Mouse (Mus musculus) ES-Bruce4 (cell line): ENCODE measurements at regions not wholly inside any gene's neighbourhood (a gene's known extent, or its start where the extent isn't known, plus 50 kb on each side); places are given as distances from the start of the nearest gene placed in this dataset.

ENCODE experiments used
- H3K27ac ChIP-seq: 2 replicates; pipeline ENCODE4 v1.5.1; 2012; ENCODE audit warnings: low read length, inconsistent platforms; ENCODE audit not compliant: insufficient read depth
- H3K27me3 ChIP-seq: 2 replicates; pipeline ENCODE4 v1.6.1; 2012; ENCODE audit warnings: mild to moderate bottlenecking, low read length, inconsistent platforms; ENCODE audit not compliant: control insufficient read depth, poor library complexity, insufficient read depth, severe bottlenecking
- H3K36me3 ChIP-seq: 2 replicates; pipeline ENCODE4 v1.6.1; 2012; ENCODE audit warnings: inconsistent platforms, mild to moderate bottlenecking, low read length, moderate library complexity; ENCODE audit not compliant: control insufficient read depth, poor library complexity, insufficient read depth, severe bottlenecking
- H3K4me1 ChIP-seq: one replicate; pipeline ENCODE4 v1.8.1; 2011; ENCODE audit warnings: low read length; ENCODE audit not compliant: control insufficient read depth, insufficient read depth
- H3K4me3 ChIP-seq: 2 replicates; pipeline ENCODE4 v1.5.1; 2011; ENCODE audit warnings: low read depth, mild to moderate bottlenecking, low read length
- H3K9ac ChIP-seq: 2 replicates; pipeline ENCODE4 v1.6.1; 2012; ENCODE audit warnings: low read depth, mild to moderate bottlenecking, inconsistent platforms; ENCODE audit not compliant: poor library complexity, severe bottlenecking
- H3K9me3 ChIP-seq: replicated peaks from 2 replicates; pipeline ENCODE4 v1.6.1; 2012; ENCODE audit warnings: mild to moderate bottlenecking, low read length, inconsistent platforms; ENCODE audit not compliant: control insufficient read depth, poor library complexity, insufficient read depth, severe bottlenecking
- CTCF ChIP-seq: IDR thresholded peaks from one replicate; pipeline ENCODE4 v1.8.1; 2011; ENCODE audit warnings: low read depth, low read length
- EP300 ChIP-seq: IDR thresholded peaks from 2 replicates; pipeline ENCODE4 v1.6.1; 2011; ENCODE audit warnings: low read depth, low read length; ENCODE audit not compliant: insufficient read depth
- POLR2A ChIP-seq: IDR thresholded peaks from one replicate; pipeline ENCODE4 v1.8.1; 2011; ENCODE audit warnings: low read length; ENCODE audit not compliant: insufficient read depth

DNA sequence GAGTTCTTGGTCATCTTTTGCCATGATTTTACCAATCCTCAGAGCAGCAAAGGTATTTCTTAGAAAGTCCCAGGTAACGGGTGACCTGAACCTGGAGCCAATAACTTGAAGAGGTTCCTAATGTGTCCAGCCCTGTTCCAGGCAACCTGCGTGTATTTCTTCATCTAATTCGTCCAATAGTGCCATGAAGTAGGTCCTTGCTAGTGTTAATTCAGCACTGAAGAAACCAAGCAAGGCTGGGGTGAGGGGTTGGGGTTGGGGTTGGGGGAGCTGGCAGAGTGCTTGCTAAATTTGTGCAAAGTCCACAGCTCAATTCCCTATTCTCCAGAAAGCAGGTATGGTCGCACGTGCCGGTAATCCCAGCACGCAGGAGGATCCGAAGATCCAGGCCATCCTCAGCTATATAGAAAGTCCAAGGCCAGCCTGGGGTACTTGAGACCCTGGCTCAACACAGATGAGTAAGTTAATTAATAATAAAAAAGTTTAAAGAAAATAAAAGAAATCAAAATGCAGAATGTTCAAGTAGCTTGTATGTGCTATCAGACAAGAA, 54.6 kb upstream of the Cpsf6 start:
- Histone ChIP-seq H3K4me1 (peaks cover 5% of the 10 kb centered on the region), H3K27ac (no peak overlapping the region), H3K4me3 (no peak overlapping the region), H3K9ac (no peak overlapping the region), H3K27me3 (no peaks in the 10 kb centered on the region), H3K9me3 (no peaks in the 10 kb centered on the region), H3K36me3 (no peaks in the 10 kb centered on the region)
- TF ChIP-seq POLR2A = no peak
- TF ChIP-seq CTCF = no peak
- no peak for TF ChIP-seq EP300

DNA sequence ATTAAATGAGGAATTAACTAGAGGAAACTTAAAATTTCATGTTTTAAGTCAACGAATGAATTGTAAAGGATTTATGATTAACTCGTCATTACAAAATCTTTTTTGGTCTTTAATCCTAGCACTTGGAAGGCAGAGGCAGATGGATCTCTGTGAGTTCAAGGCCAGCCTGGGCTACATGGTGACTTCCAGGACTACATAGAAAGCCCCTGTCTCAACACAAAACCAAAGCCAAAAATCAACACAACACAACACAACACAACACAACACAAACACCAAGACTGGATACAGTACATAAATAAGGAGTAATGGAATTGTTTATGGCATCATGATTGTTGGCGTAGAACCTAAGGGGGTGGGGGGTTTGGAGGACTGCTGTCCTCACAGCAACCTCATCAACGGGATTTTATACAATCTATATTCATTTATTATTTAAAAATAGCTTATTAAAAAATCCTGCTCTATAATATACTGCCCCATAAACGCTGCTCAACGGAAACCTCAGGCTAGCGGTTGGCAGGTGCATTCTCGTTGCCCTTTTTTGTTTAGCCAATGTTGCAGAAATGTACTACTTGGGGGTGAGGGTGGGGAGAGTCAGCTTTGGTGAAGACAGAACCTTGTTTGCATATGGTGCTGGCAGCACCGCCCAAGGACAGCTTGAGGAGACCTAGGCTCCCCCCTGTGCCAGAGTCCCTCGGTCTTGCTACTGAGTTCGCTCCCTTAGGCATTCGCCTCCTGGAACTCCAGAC, 53.9 kb upstream of the Cpsf6 start:
- TF ChIP-seq POLR2A (no peak), EP300 (no peak), CTCF (no peak)
- no peaks in the 10 kb centered on the region for H3K9me3 ChIP-seq

DNA sequence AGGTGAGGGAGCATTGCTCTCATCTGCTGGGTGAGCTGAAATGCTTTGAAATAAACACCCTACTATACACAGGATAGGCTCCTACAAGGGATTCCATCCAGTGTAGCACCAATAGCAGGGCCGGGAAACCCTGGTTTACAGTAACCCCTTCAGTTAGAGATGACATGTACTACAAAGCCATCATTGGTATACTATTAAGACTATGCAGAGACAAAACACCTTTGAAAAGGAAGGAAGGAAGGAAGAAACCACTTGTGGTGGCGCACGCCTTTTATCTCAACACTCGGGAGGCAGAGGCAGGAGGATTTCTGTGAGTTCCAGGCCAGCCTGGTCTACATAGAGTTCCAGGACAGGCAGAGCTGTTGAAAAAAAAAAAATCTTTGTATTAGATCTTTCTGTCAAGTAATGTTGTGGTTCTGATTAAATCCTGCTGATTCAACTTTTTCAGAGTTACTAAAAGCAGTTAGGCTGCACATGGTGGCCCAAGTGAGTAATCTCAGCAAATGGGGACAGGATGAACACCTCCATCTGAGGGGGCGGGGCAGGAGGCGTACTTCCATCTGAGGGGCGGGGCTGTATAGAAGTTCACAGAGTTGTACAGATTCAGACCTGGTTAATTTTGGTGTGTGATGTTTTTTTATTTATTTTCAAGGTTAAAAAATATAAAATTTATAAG, 53.2 kb upstream of the Cpsf6 start:
- H3K9me3 ChIP-seq = no peaks in the 10 kb centered on the region
- TF ChIP-seq EP300 = no peak
- peaks cover 5% of the 10 kb centered on the region for H3K4me1 ChIP-seq
- H3K36me3 ChIP-seq = no peaks in the 10 kb centered on the region
- H3K27me3 ChIP-seq = no peaks in the 10 kb centered on the region
- peak overlapping the region; percentile 64 for H3K4me3 ChIP-seq
- H3K27ac ChIP-seq = no peak overlapping the region
- peak overlapping the region; percentile 62 for H3K9ac ChIP-seq

More for the DNA sequence above, 53.9 kb upstream of the Cpsf6 start:
- Histone ChIP-seq H3K4me3 (no peak overlapping the region), H3K4me1 (peaks cover 5% of the 10 kb centered on the region), H3K9ac (no peak overlapping the region), H3K27ac (no peak overlapping the region), H3K36me3 (no peaks in the 10 kb centered on the region), H3K27me3 (no peaks in the 10 kb centered on the region)

DNA sequence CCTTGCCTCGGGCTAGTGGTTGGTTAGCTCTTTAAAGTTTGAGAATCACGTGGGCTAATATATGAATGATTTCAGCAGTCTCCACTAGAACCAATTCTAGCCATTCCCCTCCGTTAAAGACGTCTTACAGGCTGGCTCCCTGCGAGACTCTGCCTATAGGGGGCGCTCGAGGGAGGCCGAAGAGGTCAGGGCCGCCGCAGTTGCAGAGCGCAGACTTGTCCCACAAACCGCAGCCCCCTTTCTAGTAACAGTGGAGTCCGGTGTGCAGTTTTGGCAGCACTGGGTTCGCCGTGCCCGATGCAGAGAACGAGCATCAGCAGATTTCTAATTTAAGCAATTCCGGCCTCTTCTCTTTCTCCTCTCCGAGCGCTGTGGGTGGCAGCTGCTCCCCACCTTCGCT, 52.6 kb upstream of the Cpsf6 start:
- Histone ChIP-seq H3K4me1 (peaks cover 5% of the 10 kb centered on the region), H3K36me3 (no peaks in the 10 kb centered on the region), H3K27ac (no peak overlapping the region), H3K4me3 (peak overlapping the region; percentile 64), H3K27me3 (no peaks in the 10 kb centered on the region), H3K9me3 (no peaks in the 10 kb centered on the region), H3K9ac (peak overlapping the region; percentile 62)
- no peak for TF ChIP-seq EP300
- TF ChIP-seq CTCF = peak; percentile 76

DNA sequence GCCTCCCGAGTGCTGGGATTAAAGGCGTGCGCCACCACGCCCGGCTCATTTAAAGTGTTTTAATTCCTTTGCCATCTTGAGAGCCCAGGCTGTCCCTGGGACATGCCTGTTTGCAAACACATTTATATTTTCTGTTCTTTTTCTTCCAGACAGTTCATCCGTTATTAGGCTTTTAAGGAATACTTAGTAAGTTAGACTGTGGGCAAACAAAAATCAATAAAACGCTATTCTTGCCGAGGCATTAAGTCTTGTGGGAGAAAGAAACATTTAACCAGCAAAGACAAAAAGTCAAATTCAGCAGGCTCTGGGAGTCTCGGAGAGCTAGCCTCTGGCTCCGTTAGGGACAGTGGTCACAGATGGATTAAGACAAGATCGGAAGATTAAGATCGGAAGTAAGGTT, 52.0 kb upstream of the Cpsf6 start:
- Histone ChIP-seq H3K27ac (no peak overlapping the region), H3K27me3 (no peaks in the 10 kb centered on the region)

DNA sequence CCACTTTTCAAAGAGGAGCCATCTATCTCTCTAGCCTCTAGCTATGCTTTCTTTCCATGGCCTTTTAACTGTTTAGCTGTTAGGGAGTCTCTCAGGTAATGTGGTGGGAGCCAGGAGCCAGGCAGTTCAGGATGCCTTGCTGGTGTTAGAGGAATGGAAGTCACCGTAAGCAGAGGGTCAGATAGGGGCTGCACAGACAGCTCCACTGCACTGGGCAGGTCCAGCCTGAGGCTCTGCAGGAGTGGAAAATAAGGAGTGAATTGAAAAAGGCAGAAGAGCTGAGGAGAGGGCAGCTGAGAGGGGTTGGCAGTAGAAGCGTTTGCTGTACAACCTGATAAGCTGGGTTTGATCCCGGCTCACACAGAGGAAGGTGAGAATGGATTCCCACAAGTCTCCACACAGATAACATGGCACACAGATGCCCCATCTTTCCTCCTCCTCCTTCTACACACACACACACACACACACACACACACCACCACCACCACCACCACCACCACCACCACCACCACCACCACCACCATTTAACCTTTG, 51.3 kb upstream of the Cpsf6 start:
- H3K36me3 ChIP-seq = no peaks in the 10 kb centered on the region
- no peak for TF ChIP-seq CTCF
- TF ChIP-seq POLR2A = no peak
- no peak for TF ChIP-seq EP300
- peaks cover 5% of the 10 kb centered on the region for H3K4me1 ChIP-seq
- no peaks in the 10 kb centered on the region for H3K27me3 ChIP-seq
- no peak overlapping the region for H3K9ac ChIP-seq
- no peak overlapping the region for H3K4me3 ChIP-seq
- H3K27ac ChIP-seq = no peak overlapping the region
- no peaks in the 10 kb centered on the region for H3K9me3 ChIP-seq

More for the DNA sequence above, 52.0 kb upstream of the Cpsf6 start:
- H3K9ac ChIP-seq = no peak overlapping the region
- no peaks in the 10 kb centered on the region for H3K36me3 ChIP-seq
- peaks cover 5% of the 10 kb centered on the region for H3K4me1 ChIP-seq
- TF ChIP-seq EP300 = no peak
- no peak for TF ChIP-seq CTCF
- no peak for TF ChIP-seq POLR2A
- no peak overlapping the region for H3K4me3 ChIP-seq
- no peaks in the 10 kb centered on the region for H3K9me3 ChIP-seq
